Mouse (Mus musculus) bone marrow, adult 2 months (tissue): ENCODE data around the gene Ppp1r1c.

Experiments
- CTCF ChIP-seq: fragments of 200-500 bp; IDR thresholded peaks from 2 replicates; pipeline ENCODE4 v1.5.1; 2011; ENCODE audit warnings: low read length, control low read depth; ENCODE audit not compliant: control insufficient read depth, insufficient read depth
- POLR2A ChIP-seq: fragments of 200-500 bp; IDR thresholded peaks from 2 replicates; pipeline ENCODE4 v1.6.1; 2011; ENCODE audit warnings: low read depth, mild to moderate bottlenecking, control low read depth, low read length, borderline replicate concordance; ENCODE audit not compliant: control insufficient read depth

DNA sequence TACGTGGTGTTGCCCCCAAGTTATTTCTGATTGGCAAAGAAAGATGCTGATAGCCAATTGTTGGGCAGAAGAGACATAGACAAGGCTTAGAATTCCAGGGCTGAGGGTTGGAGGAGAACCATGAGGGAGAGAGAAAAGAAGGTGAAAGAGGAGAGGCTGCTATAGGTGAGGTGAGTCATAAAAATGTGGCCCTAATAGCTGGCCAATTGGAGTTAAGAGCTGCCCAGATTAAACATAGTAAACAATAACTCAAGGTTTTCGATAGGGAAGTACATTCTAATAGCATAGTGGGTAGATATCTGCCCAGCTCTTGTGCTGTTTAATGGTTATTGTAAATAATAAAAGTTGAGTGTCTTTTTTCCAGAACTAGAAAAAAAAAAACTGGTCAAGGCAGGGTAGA is 2.8 kb upstream of the Ppp1r1c start:
- TF ChIP-seq CTCF (no peak), POLR2A (no peak)
